Mouse (Mus musculus) gastrocnemius, adult 8-10 months (tissue): ENCODE data around the gene Orc6. TPM values are rescaled to one million over a fixed set of nuclear protein-coding genes. Genes with fewer than 3 reads are reported as not detected.

Experiments used
- DNase-seq, 2 experiments: peaks; one replicate each; pipeline ENCODE4 v3.0.0; 2022; ENCODE audit warnings: low spot score in 2 of 2
- total RNA-seq, 4 experiments: library from RNA; stranded (reverse); gene quantifications; 2 replicates each; pipeline ENCODE4 v1.2.4; 2022

Orc6 gene
- total RNA-seq: 1 to 10 TPM; 3.0 to 4.0 (median 3.2) TPM

GRCm38 (mm10) chr8:85299434-85300077 is at the start of gene Orc6, which contains the start of gene Vps35:
Orc6 (plus strand) TSS chr8:85299632.
Vps35 (minus strand) TSS chr8:85299802.
- peak; percentile 93 to 95 for DNase-seq

GRCm38 (mm10) chr8:85286846-85287245 is 12.6 kb upstream of the Orc6 start:
- no peak for DNase-seq

GRCm38 (mm10) chr8:85298600-85299433 is 615 bp upstream of the Orc6 start:
- DNase-seq: no peak

- no peak for DNase-seq
Observed at GRCm38 (mm10) chr8:85301941-85302340, 2.5 kb downstream of the Orc6 start.

GRCm38 (mm10) chr8:85302931-85303330 is 3.5 kb downstream of the Orc6 start:
- no peak for DNase-seq

- no peak for DNase-seq
Observed at GRCm38 (mm10) chr8:85303531-85303930, 4.1 kb downstream of the Orc6 start.

GRCm38 (mm10) chr8:85308564-85308963 is 9.1 kb downstream of the Orc6 start:
- DNase-seq: no peak

- no peak for DNase-seq
Observed at GRCm38 (mm10) chr8:85311743-85312142, 12.3 kb downstream of the Orc6 start.

- no peak for DNase-seq
Observed at GRCm38 (mm10) chr8:85313036-85313435, 13.6 kb downstream of the Orc6 start.

GRCm38 (mm10) chr8:85318534-85318933 is 19.1 kb downstream of the Orc6 start:
- no peak for DNase-seq

- no peak for DNase-seq
Observed at GRCm38 (mm10) chr8:85321981-85322380, 22.5 kb downstream of the Orc6 start.

GRCm38 (mm10) chr8:85323084-85323483 is 23.7 kb downstream of the Orc6 start:
- DNase-seq: no peak

GRCm38 (mm10) chr8:85327036-85327435 is 27.6 kb downstream of the Orc6 start:
- no peak for DNase-seq

- no peak for DNase-seq
Observed at GRCm38 (mm10) chr8:85329506-85329905, 30.1 kb downstream of the Orc6 start.

GRCm38 (mm10) chr8:85335105-85335504 is 35.7 kb downstream of the Orc6 start:
- no peak for DNase-seq

GRCm38 (mm10) chr8:85336211-85336933 is 36.9 kb downstream of the Orc6 start:
- DNase-seq: no peak

GRCm38 (mm10) chr8:85337681-85338080 is 38.2 kb downstream of the Orc6 start:
- no peak for DNase-seq

GRCm38 (mm10) chr8:85339871-85340573 is 40.6 kb downstream of the Orc6 start:
- no peak for DNase-seq

- DNase-seq: no peak
Observed at GRCm38 (mm10) chr8:85353287-85353686, 53.9 kb downstream of the Orc6 start.
